Mouse (Mus musculus): Measurements from ENCODE around the gene Prl3b1. TPM values are rescaled to one million over a fixed set of nuclear protein-coding genes. Genes with fewer than 3 reads are reported as not detected.

Prl3b1 gene
- not detected in 4 replicates for total RNA-seq (2023)

GRCm38 (mm10) chr13:27241547-27241946 is at the start of gene Prl3b1:
Gene Prl3b1, plus strand, starts transcription at chr13:27241847.

DNA sequence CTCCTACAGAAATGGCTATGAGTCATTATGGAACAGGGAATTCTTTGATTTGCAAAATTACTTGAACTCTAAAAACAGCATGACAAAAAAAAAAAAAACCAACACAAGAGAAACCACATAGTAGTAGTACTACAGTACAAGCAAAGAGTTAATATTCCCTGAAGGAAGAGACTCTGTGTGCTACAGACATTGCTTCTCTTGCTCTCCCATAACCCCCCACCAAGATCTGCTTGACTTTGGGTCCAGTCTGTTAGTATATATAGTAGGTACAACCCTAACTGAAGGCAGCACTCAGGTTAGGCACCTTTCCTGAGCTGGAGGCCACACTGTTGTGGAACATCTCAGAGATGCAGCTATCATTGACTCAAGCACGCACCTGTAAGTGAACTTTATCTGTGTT is 45.3 kb upstream of the Prl3b1 start, which contains the start of gene Prl3c1:
Prl3c1 (plus strand) TSS at position 301 of the 400 bp plus-strand sequence.

GRCm38 (mm10) chr13:27259136-27259535 is 17.5 kb downstream of the Prl3b1 start, which contains the start of gene Prl3a1:
Gene Prl3a1, plus strand, starts transcription at chr13:27259436.

Other genes starting within 250 kb of the Prl3b1 start
- gene Prl, start 184.3 kb upstream of the Prl3b1 start, total RNA-seq (2023) = not detected in 4 replicates
- gene Prl3d1, start 147.7 kb upstream of the Prl3b1 start, total RNA-seq (2023) = not detected in 4 replicates
- not detected in 4 replicates for gene Prl3d2, start 120.1 kb upstream of the Prl3b1 start, total RNA-seq (2023)
- not detected in 4 replicates for gene Prl3d3, start 85.1 kb upstream of the Prl3b1 start, total RNA-seq (2023)
- gene Prl3c1, start 45.2 kb upstream of the Prl3b1 start, total RNA-seq (2023) = not detected in 4 replicates
- gene Prl3a1, start 17.6 kb downstream of the Prl3b1 start, total RNA-seq (2023) = not detected in 4 replicates
- gene Prl6a1, start 70.8 kb downstream of the Prl3b1 start, total RNA-seq (2023) = not detected in 4 replicates
- not detected in 4 replicates for gene Prl8a2, start 103.8 kb downstream of the Prl3b1 start, total RNA-seq (2023)
- gene Prl2b1, start 149.0 kb downstream of the Prl3b1 start, total RNA-seq (2023) = not detected in 4 replicates
- gene Prl8a6, start 196.8 kb downstream of the Prl3b1 start, total RNA-seq (2023) = not detected in 4 replicates

All from B cell, adult 62 days (primary cell).